Mouse (Mus musculus): Measurements from ENCODE around the gene Ica1l. TPM values are rescaled to one million over a fixed set of nuclear protein-coding genes. Genes with fewer than 3 reads are reported as not detected.

Gene Ica1l
- polyA plus RNA-seq, 1 experiment = 1.5 TPM

GRCm38 (mm10) chr1:59932991-59933390 is 110.0 kb downstream of the Ica1l start:
- Histone ChIP-seq H3K4me1 (ENCODE audit: control insufficient read depth, insufficient read depth, low read length) (no peaks in the 10 kb centered on the region), H3K27ac (ENCODE audit: insufficient read depth, low read length) (no peak overlapping the region), H3K4me3 (ENCODE audit: insufficient read depth, low read length) (no peak overlapping the region)
- no peak for TF ChIP-seq CTCF (IDR thresholded peaks at IDR 0.05; ENCODE audit: borderline replicate concordance, insufficient read depth, low read length)
- no peak for TF ChIP-seq POLR2A (IDR thresholded peaks at IDR 0.05; ENCODE audit: low read depth, low read length)

Other genes starting within 250 kb of the Ica1l start
- 21.0 and 22.3 TPM in 2 replicates for gene Fam117b, start 130.2 kb downstream of the Ica1l start, polyA plus RNA-seq (2011; ENCODE audit: insufficient read length, low read depth, missing spikeins)
- gene Carf, start 55.1 kb upstream of the Ica1l start, polyA plus RNA-seq (2011; ENCODE audit: insufficient read length, low read depth, missing spikeins) = 15.7 and 21.3 TPM in 2 replicates
- gene Wdr12, start 55.5 kb upstream of the Ica1l start, polyA plus RNA-seq (2011; ENCODE audit: insufficient read length, low read depth, missing spikeins) = 30.7 and 33.6 TPM in 2 replicates
- gene Nbeal1, start 137.4 kb upstream of the Ica1l start, polyA plus RNA-seq (2011; ENCODE audit: insufficient read length, low read depth, missing spikeins) = 45.0 and 55.1 TPM in 2 replicates